Mouse (Mus musculus) cerebellum, postnatal 4 days (tissue): ENCODE measurements around the gene Usp51.
A peak's percentile ranks its signal among the peaks of the same experiment; 100 is the strongest.
"Not testable (repeated sequence)": the region's sequence is repeated elsewhere in the genome, so short reads cannot be mapped to it uniquely, and the experiment has no call there.

ENCODE experiments used
- DNase-seq, 2 experiments: peaks; one replicate each; pipeline ENCODE4 v3.0.0; 2022; ENCODE audit warnings: low spot score in 2 of 2, mixed read lengths in 1 of 2

The Usp51 gene

DNA sequence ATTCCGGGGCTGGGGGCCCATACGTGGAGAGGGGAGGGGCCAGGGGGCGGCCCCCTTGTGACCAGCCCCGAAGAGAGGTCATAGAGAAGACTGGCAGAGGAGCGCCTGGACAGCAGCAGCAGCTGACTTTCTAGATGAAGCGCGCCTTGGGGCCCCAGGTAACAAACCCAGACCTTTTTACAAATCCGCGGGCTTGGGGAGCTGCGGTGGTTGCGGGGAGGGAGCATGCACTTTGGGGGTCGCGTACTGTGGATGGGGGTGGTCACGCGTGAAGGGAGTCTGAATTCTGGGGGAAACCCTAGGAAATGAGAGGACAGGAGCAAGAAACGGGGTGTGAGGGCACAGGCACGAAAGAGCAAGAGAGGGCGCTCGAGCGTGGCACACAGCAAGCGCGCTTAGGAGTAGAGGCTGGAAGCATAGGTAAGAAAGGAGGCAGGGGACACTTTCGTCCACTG, at the start of gene Usp51:
Gene Usp51 (plus strand): TSS at position 83 of the 455 bp plus-strand sequence.
- DNase-seq: peak; percentile 20 to 34

- DNase-seq: peak in 1 of 2 experiments; percentile 2
These were observed 36.7 kb upstream of the Usp51 start for GRCm38 (mm10) chrX:152969606-152970005.

DNA sequence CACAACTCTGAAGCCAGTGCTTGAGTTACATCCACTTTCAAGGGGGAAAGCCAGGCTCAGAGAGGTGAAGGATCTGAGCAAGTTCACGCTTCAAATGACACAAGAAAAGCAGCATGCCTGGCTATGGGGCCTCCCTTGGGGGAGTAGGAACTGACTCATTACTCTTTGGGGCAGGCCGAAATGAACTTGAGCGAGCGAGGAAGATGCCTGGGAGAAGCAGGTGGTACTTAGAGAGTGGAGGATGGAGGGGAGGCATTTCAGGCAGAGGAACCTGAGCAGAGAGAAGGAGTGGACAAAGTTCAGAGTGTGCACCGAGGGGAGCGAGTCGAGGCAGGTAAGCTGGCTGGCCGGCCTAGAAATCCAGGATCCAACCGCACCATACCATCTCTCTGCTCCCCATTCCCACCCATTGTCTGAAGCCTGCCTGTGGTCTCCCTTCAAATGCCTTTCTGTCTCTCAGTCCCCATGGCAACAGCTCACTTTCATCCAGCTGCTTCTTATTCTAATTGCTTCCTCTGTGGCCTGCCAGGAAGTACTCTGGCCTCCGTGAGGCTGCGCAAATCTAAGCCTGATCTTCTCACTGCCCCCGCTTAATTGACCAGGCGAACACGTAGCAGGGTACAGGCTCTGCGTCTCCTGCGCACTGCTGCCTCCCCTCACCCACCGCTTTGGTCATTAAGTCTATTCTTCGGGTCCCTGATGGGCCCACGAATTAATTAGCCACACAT, 32.6 kb upstream of the Usp51 start:
- not testable (repeated sequence) for DNase-seq

DNA sequence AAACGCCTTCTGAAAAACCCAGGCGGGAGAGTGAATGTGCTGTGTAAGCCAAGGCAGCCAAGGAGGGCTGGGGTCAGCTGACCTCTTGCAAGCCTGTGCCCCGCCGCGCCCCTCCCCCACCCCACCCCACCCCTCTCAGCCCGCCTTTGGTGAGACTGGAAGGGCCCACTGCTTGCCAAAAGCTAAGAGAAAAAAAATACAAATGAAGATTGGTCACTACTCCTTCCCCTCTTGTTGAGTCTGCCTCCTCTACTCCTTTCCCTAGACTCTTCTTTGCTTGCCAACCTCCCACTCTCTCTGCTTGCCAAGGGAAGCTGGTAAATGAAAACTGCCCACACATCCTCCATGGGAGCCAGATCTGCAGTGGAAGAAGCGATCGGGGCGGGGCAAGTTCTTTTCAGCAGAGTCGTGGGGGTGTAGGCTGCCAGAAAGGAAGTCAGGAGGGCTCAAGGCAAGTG, 32.0 kb upstream of the Usp51 start:
- peak in 1 of 2 experiments; percentile 36 for DNase-seq

GRCm38 (mm10) chrX:152976538-152976937, 29.7 kb upstream of the Usp51 start:
- no peak for DNase-seq

DNA sequence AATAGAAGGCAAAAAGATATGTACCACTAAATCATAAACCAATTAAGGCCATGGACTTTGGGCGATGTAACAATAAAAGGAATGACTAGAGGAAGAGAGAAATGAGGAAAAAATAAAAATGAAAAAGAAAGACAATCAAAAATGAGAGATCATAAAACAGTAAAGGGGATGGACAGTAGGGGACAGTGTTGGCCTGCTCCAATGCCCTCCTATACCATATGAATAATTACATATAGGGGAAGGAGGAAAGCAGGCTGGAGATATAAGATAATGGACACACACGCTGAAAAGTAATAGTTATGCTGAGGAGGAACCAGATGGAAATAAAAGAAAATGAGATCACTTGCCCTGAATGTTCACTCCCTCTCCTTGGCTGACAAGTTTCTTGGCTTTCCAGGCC, 21.3 kb upstream of the Usp51 start:
- no peak for DNase-seq

DNA sequence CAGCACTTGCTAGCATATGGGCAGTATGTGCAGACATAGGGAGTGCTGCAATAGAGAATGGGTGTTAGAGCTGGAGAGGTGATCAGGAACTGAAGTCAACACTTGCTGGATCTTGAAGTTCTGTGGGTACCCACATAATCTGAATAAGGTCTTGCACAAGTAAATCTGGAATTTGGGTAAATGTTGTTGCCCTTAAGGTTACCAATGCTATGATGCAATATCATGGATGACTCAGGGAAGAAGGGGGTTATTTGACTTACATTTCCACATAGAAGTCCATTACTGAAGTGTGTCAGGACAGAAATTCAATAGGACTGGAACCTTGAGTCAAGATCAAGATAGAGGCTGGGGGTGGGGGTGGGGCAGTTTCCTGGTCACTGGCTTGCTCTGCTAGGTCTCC, 16.4 kb upstream of the Usp51 start:
- DNase-seq: not testable (repeated sequence)

DNA sequence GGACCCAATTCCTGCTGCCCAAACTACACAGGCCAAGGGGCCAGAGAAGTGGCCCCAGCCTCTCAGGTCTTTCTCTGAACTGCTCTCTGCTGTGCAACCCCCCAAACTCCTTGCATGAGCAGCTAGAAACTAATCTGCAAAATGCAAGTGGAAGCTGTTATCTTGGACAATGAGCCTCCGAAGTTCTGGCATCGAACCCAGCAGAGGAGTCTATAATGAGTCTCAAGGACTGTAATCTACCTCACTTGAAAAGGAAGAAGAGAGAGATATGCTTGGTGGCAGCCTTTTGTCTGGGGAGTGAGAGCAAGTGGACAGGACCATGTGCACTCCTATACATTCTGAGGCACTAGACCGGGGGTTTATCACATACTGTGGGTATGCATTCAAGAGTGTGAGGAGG, 10.2 kb upstream of the Usp51 start:
- not testable (repeated sequence) for DNase-seq

DNA sequence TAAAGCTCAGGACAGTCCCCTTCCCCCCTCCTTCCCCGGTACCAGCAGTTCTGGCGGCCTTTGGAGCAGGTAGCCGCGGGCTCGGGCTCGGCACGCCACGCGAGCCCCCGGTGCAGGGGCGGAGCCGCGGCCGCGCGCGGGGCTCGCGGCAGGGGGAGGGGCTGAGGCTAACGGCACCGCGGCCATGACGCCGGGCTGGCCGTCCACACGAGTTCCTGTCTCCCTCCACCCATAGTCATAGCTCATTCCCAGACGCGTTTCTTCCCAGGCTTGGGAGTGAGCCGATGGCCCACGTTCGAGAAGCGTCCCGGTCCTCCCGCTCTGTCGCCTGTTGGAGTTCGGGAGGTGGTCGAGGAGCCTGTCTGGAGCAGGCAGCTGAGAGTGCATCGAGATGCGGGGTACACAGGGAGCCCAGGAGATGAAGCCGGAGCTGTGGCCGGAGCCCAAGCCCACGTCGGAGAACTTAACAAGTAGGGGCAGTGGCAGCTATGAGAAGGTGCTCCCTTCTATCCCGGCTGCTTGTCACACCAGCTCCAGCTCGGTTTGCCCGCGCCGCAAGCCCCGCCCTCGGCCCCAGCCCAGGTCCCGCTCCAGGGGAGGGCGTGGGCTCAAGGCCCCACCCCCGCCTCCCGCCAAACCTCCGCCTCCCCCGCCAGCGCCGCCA, 884 bp downstream of the Usp51 start:
- peak; percentile 25 to 47 for DNase-seq

- no peak for DNase-seq
These were observed 1.4 kb downstream of the Usp51 start for GRCm38 (mm10) chrX:153007685-153008047.

DNA sequence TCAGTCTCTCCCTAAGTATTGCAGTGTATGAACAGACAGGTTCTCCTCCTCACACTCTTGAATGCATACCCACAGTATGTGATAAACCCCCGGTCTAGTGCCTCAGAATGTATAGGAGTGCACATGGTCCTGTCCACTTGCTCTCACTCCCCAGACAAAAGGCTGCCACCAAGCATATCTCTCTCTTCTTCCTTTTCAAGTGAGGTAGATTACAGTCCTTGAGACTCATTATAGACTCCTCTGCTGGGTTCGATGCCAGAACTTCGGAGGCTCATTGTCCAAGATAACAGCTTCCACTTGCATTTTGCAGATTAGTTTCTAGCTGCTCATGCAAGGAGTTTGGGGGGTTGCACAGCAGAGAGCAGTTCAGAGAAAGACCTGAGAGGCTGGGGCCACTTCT, 19.0 kb downstream of the Usp51 start:
- not testable (repeated sequence) for DNase-seq

DNA sequence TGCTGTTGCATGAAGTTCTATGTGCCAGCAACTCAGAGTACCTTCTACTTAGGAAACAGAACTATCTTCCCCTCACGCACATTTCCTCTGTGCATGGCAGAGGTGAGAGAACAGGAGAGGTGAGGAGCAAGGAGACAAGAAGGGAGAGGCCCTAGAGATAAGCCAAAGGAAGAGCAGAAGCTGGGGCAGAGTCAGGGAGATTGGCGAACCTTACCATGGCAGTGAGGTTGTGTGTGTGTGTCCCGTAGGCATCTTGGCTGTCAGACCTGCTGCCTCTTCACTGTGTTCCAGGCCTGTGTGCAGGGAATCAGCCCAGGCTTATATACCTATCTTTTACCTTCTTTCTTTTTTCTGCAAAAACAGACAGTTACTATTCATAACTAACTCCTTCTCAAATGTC, 19.4 kb downstream of the Usp51 start:
- DNase-seq: not testable (repeated sequence)

- DNase-seq: not testable (repeated sequence)
These were observed 25.3 kb downstream of the Usp51 start for GRCm38 (mm10) chrX:153031547-153031946.

DNA sequence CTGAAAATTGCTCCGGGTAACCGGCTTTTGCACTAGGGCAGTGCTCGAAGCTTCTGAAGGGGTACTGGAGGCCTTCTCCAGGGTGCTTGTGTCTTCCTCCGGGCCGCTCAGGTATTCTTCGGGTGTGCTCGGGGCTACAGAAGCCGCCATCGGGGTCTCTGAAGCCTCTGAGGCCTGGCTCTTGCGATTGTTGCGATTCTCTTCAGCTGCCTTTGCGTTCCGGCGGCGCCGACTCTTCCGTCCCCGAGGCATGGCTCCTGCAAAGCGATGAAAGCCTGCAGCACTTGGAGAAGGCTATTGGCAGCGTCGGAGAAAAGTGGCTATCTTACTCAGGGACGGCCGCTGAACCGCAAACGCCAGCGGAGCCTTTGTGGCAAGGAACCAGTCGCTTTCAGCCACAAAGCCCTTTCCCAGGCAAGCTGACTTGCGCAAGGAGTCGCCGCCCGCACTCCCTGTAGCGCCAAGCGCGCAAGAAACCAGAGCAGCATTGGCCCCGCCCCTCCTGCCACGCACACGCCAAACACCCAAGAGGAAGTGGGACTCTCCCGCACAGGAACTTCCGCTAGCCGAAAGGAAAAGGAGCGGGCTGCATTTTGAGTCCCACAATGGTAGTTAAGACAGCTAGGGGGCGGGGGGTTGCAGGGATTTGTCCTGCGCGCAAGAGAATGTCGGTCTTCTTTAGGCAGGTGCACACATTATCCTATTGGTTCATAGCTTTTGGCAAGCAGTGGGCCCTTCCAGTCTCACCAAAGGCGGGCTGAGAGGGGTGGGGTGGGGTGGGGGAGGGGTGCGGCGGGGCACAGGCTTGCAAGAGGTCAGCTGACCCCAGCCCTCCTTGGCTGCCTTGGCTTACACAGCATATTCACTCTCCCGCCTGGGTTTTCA, 31.1 kb downstream of the Usp51 start, which contains the start of gene Mageh1:
Gene Mageh1 (minus strand): TSS at position 489 of the 885 bp plus-strand sequence.
- DNase-seq: peak; percentile 39 to 78

- DNase-seq: not testable (repeated sequence)
These were observed 31.9 kb downstream of the Usp51 start for GRCm38 (mm10) chrX:153037972-153038744.
